Mouse (Mus musculus): Measurements from ENCODE around the gene Usp18.

Gene Usp18

DNA sequence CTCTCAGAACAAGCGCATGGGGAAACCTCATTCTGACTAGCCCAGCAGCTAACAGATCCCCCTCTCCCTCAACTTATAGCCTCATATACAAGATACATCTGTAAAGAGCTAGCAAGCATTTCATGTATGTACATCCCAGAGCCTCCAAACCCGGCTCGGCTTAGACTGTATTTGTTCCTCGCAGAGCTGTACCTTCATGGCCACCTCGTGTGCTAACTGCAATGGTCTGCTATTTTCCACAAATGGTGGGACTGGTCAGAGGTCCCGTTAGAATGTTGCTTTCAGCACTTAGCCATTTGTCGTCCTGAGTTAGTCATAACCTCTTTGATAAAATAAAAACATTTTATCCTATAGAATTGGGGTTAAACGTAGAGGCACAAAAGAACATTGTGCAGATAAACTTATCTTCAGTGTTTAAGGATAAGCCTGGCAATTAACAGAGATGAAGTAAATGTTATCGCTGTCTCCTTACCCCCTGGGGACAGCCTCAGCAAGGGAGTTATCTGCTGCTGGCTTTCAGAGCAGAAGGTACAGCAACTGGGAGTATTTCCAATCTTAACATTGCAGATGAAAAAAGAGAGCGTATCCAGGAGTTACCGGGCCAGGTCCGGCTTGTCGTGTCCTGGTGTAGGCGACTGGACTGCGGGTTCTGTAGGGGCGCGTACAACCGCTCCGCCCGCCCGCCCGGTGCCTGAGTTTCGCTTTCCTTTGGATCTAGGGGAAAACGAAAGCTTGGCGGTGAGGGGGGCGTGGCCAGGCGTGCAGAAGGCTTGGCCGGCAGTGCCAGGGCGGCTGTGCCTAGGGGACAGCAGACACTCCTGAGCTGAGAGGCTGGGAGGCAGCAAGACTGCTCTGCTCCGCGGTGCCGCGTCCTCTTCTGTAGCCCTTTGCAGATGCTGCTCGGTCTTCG lies at the start of gene Usp18:
Gene Usp18, plus strand, starts transcription at position 780 of the 910 bp plus-strand sequence.
- peak; percentile 62 to 69 for DNase-seq

DNA sequence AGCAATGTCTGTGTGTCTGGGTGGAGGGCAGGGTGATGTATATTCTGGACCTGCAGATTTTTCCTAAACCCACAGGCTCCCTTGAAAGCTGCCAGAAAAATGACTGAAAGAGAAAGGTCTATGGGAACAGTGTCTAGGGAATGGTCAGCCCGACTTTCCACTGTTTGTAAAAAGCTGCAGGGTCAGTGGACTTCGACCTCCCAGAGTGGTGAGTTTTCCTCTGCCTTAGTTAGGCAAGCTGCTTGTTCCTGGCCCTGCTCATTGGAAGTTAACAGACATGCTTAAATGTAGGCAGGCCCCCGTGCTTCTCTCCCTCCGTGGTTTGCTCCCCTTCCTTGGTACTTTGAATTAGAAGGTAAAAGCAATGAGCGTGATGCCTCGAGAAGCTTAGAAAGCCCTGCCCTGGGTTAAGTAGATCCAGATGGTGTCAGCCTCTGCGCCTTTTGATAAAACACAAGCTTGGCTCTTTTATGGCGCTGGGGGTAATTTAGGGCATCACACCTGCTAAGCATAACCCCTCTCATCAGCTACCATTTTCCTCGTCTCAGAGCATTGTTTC lies 47.8 kb upstream of the Usp18 start:
- no peak for DNase-seq

- DNase-seq = no peak
Measured at GRCm38 (mm10) chr6:121200458-121200857, 45.2 kb upstream of the Usp18 start.

DNA sequence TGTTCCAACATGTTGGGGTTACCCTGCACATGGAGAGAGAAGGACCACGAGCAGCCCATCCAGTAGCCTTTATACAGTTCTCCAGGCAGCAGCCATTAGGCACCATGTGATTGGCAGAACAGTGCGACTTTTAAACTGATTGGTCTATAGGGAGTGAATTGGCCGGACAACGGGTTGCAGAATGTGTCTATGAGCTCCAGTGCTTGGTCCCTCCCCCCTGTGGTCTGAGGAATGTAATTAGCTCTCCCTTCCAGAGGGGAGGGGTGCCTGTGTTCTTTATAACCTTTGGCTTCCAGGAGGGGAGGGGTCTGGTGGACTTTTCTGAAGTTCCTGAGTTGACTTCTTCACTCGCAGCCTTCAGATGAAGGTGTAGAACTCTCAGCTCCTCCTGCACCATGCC lies 43.7 kb upstream of the Usp18 start:
- no peak for DNase-seq

GRCm38 (mm10) chr6:121206481-121206880 lies 39.2 kb upstream of the Usp18 start:
- DNase-seq = no peak

- DNase-seq = no peak
Measured at GRCm38 (mm10) chr6:121209584-121209983, 36.1 kb upstream of the Usp18 start.

DNA sequence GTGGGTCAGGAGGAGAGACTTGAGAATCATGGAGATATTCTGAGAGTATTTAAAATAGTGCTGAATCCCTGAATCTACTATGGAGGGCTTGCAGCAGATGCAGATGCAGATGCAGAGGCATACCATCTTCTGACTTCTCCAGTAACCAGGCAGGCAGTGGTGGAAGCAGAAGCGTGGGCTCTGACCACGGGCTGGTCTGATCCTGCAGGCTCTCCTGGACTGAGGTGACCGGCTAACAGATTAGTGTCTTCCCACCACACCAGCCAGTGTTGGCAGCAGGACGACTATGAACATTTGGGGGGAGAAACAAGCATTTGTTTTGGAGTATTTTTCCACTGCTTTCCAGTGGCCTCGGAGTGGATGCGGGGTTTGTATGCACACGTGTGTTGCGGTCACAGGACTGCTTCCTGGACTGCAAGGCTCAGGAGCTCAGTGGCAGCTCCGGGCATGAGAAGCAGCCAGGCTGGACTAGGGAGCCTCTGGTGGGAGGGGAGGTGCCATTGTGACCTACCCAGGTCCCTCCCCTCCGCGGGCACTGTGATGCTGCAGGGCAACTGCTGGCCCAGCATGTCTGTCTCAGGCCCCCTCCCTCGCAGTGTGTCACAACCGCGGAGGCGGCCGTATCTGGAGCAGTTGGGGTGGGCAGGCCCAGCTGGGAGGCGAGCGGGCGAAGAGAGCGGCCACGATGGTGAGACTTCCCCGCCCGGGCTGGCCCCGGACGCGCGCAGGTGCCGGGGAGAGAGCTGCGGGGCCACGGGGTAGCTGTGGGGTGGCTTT lies 35.4 kb upstream of the Usp18 start, which contains the start of gene Tuba8:
Gene Tuba8, plus strand, starts transcription at position 548 of the 777 bp plus-strand sequence.
- DNase-seq = peak; percentile 64 to 73

GRCm38 (mm10) chr6:121210926-121211289 lies 34.8 kb upstream of the Usp18 start:
- DNase-seq = no peak

GRCm38 (mm10) chr6:121211743-121212142 lies 34.0 kb upstream of the Usp18 start:
- DNase-seq = peak; percentile 25 to 38

- no peak for DNase-seq
Measured at GRCm38 (mm10) chr6:121212988-121213387, 32.7 kb upstream of the Usp18 start.

DNA sequence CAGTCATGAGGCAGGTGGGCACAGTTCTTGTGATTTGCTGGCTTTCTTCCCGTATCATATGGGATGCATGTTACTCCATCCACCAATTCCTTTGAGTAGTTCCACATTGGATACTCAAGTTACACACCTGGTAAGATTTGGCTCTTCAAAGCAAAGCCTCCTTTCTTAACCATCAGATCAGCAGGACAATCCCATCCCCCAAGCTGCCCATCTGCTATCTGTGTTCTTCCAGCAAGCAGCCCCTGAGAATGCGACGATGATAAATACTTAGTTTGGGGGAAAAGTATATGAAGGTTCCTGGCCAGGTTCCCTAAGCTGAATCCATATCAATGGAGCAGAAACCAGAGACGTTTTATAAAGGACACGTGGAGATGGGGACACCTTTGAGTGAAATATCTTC lies 31.5 kb upstream of the Usp18 start:
- DNase-seq = no peak

DNA sequence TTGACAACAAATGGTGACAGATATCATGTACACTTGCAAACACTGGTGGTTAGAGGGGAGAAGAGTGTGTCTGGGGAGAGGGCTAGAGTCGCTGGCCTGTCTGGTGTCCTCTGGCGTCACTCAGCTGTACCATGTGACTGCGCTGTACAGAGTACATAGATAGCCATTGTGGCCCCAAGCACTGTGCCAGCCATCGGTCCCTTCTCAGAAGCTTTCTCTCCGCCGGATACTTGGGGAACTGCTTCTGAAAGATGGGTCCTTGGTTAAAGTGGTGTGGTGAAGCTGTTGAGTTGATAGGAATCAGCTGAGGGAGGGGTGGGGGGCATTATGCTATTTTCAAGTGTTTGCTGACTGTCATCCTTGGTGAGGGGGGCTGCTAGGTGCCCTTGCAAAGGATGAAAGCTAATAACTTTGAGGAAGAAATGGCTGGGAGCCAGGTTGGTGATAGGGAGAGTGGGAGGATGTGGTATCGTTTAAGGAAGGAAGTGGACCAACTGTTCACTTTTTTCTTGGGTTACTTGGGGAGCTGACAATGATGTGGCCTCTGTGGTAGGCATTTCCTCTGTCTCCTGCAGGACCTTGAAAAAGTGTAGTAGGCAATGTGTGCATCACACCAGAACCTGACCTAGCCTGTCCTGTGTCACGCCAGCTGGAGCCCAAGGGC lies 30.9 kb upstream of the Usp18 start:
- DNase-seq = no peak

- DNase-seq = no peak
Measured at GRCm38 (mm10) chr6:121215336-121215735, 30.4 kb upstream of the Usp18 start.

GRCm38 (mm10) chr6:121215896-121216295 lies 29.8 kb upstream of the Usp18 start:
- no peak for DNase-seq

DNA sequence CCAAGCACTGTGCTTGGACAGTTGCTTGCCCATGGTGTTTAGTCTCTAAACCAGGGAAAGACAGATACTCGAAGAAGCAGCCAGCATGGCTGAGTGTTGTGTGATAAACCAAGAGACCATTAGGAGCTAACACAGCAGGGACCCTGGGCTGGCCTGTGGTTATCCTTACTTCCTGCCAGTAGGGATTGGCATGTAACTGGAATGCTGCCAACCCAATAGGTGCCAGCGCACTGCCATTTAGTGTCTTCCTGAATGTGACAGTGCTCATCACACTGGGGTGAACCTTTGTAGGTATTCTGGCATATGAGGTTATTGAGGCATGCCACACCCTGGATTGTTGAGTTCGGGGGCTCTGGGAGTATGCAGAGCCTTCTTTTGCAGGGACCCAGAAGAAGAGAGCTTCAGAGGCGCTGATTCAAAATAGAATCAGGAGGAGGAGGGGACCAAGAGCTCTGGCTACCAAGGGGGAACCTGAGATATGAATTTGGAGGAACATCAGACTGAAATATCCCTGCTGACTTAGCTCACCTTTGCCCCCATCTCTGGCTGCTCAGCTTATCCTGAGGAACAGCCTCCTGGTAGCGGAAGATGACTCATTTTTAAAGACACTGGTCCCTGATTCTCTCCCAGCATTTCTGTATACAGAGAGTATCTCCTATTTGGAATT lies 29.0 kb upstream of the Usp18 start:
- no peak for DNase-seq

DNA sequence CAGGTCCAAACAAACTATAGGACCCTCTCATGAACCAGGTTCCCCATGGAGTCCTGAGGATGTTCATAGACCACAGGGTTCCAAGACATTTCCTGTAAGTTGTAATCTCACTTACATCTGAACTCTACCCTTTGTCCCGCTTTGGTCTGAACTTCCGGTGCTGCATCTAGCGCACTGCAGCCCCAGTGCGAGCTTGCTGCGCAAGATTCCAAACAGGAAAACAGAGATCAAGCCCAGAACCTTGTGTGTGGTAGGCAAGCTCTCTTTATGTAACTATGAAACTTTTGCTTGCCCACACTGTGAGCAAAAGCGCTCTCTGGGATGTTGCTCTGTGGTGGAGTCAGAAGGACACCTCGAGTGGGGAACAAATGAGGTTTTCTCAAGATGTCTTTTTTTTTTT lies 27.7 kb upstream of the Usp18 start:
- no peak for DNase-seq

DNA sequence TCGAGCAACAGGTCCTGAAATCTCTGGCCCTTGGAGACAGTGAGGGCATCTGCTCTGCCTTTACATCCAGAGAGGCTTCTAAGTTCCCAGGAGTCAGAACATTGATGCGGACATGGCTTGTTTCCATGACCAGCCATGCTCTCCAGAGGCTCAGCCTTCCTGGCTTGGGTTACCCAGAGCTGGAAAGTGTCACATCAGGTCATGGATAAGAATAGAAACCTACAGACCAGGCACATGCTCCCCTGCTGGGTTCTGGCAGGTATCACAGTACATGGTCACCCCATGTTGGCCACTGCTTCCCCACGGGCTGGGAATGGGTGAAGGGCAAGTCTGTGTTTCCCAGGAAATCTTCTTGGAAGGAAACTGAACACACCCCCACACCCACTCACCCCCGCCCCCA lies 26.3 kb upstream of the Usp18 start:
- no peak for DNase-seq

- no peak for DNase-seq
Measured at GRCm38 (mm10) chr6:121220181-121220580, 25.5 kb upstream of the Usp18 start.

GRCm38 (mm10) chr6:121221876-121222597 lies 23.7 kb upstream of the Usp18 start:
- DNase-seq = no peak

DNA sequence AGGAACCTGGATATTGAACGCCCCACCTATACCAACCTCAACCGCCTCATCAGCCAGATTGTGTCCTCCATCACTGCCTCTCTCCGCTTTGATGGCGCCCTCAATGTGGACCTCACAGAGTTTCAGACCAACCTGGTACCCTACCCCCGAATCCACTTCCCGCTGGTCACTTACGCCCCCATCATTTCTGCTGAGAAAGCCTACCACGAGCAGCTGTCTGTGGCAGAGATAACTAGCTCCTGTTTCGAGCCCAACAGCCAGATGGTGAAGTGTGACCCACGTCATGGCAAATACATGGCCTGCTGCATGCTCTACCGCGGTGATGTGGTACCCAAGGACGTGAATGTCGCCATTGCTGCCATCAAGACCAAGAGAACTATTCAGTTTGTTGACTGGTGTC lies 22.7 kb upstream of the Usp18 start:
- DNase-seq = no peak

GRCm38 (mm10) chr6:121224067-121224466 lies 21.6 kb upstream of the Usp18 start:
- DNase-seq = no peak

DNA sequence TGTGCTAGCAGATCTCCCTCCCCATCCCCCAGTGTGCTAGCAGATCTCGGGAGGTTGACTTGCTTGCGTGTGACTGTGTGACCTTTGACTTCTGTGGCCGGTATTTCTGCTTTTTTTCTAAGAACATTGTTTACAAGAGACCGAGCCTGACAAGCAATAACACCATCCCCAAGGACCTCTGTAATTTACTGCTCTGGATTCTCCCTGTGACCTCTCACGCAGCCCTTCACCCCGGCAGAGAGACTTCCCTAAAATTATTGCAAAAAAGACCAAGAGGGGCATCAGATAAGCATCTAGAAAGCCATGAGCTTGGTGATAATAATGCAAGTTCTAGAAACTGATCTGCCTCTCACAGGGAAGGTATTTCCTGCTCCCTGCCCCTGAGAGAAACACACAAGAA lies 20.7 kb upstream of the Usp18 start:
- no peak for DNase-seq
